Mouse (Mus musculus): ENCODE measurements around the gene Il21r. TPM values are rescaled to one million over a fixed set of nuclear protein-coding genes. Genes with fewer than 3 reads are reported as not detected.

The Il21r gene
- polyA plus RNA-seq, 1 experiment: 0.64 TPM

DNA sequence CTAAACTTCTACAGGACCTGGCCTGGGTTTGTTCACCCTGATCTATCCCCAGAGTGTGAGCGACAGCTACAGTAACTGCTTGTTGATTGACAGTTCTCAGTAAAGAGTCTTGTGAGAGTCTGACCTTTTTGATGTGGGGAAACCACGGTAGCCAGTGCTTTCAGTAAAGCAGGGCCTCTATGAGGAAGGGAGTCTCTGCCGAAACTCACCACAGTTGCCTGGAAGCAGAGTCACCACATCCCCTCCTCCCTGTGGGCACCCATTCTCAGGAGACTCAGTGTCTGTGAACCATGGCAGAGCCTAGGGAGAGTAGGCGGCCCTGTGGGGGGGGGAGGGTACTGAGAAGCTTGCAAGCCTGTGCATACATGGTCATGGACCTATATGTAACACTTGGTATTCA is 14.5 kb upstream of the Il21r start:
- TF ChIP-seq POLR2A (IDR thresholded peaks at IDR 0.05; ENCODE audit: borderline replicate concordance, extremely low read depth, insufficient read depth, insufficient read length, poor library complexity, severe bottlenecking) (no peak), CTCF (IDR thresholded peaks at IDR 0.05; ENCODE audit: borderline replicate concordance, extremely low read depth, insufficient read depth, insufficient read length) (no peak)
- DNase-seq (ENCODE audit: low read depth): no peak

- no peak for DNase-seq (ENCODE audit: low read depth)
- no peak for TF ChIP-seq CTCF (IDR thresholded peaks at IDR 0.05; ENCODE audit: borderline replicate concordance, extremely low read depth, insufficient read depth, insufficient read length)
- no peak for TF ChIP-seq POLR2A (IDR thresholded peaks at IDR 0.05; ENCODE audit: borderline replicate concordance, extremely low read depth, insufficient read depth, insufficient read length, poor library complexity, severe bottlenecking)
Measured at GRCm38 (mm10) chr7:125589896-125590295, 13.3 kb upstream of the Il21r start.

- DNase-seq (ENCODE audit: low read depth): no peak
- no peak for TF ChIP-seq CTCF (IDR thresholded peaks at IDR 0.05; ENCODE audit: borderline replicate concordance, extremely low read depth, insufficient read depth, insufficient read length)
Measured at GRCm38 (mm10) chr7:125593831-125594230, 9.4 kb upstream of the Il21r start.

DNA sequence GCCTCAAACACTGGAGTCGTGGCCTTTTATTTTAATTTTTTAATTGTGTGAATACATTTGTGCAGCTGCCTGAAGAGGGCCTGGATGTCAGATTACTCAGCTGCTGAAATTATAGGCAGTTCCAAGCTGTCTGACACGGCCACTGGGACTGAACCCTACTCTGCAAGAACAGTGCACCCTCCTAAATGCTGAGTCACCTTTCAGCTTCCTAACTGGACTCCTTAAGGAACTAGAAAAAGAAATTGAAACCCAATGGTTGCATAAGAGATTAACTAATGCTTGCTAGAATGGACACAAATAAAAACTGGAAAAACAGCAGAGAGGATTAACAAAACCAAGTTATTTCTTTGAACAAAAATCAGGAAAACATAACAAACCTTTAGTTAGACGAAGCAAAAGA is 6.8 kb upstream of the Il21r start:
- DNase-seq (ENCODE audit: low read depth): no peak
- TF ChIP-seq POLR2A (IDR thresholded peaks at IDR 0.05; ENCODE audit: borderline replicate concordance, extremely low read depth, insufficient read depth, insufficient read length, poor library complexity, severe bottlenecking): no peak
- no peak for TF ChIP-seq CTCF (IDR thresholded peaks at IDR 0.05; ENCODE audit: borderline replicate concordance, extremely low read depth, insufficient read depth, insufficient read length)

- DNase-seq (ENCODE audit: low read depth): no peak
- TF ChIP-seq POLR2A (IDR thresholded peaks at IDR 0.05; ENCODE audit: borderline replicate concordance, extremely low read depth, insufficient read depth, insufficient read length, poor library complexity, severe bottlenecking): no peak
- no peak for TF ChIP-seq CTCF (IDR thresholded peaks at IDR 0.05; ENCODE audit: borderline replicate concordance, extremely low read depth, insufficient read depth, insufficient read length)
Measured at GRCm38 (mm10) chr7:125597083-125597482, 6.1 kb upstream of the Il21r start.

GRCm38 (mm10) chr7:125597516-125598347 is 5.5 kb upstream of the Il21r start:
- DNase-seq (ENCODE audit: low read depth): no peak
- TF ChIP-seq POLR2A (IDR thresholded peaks at IDR 0.05; ENCODE audit: borderline replicate concordance, extremely low read depth, insufficient read depth, insufficient read length, poor library complexity, severe bottlenecking): no peak
- TF ChIP-seq CTCF (IDR thresholded peaks at IDR 0.05; ENCODE audit: borderline replicate concordance, extremely low read depth, insufficient read depth, insufficient read length): no peak

DNA sequence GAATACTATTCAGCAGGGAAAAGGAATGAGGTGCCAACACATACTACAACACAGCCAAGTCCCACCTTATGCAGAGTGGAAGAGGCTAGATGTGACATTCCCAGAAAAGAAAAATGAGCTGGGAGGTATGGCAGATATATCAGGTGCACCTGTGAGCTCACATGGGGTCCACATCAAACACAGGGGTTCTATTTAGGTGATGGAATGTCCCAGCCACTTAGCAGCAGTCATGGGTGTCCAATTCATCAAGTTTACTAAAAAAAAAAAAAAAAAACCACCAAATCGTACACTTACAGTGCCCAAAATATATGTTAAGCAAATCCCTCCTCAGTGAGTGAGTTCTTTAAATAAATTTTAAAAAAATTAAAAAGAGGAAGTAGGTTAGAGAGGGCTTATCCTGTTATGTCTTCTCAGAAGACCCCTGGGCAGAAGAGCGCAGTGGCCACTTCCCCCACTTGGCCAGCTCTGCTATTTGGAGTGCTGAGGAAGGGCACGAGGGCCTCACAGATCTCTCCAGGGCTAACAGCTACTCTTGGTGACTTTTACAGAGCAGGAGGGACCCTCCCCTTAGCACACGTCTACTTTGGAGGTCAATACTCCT is 3.8 kb upstream of the Il21r start:
- no peak for DNase-seq (ENCODE audit: low read depth)
- TF ChIP-seq CTCF (IDR thresholded peaks at IDR 0.05; ENCODE audit: borderline replicate concordance, extremely low read depth, insufficient read depth, insufficient read length): no peak
- TF ChIP-seq POLR2A (IDR thresholded peaks at IDR 0.05; ENCODE audit: borderline replicate concordance, extremely low read depth, insufficient read depth, insufficient read length, poor library complexity, severe bottlenecking): no peak

- DNase-seq (ENCODE audit: low read depth): no peak
- no peak for TF ChIP-seq POLR2A (IDR thresholded peaks at IDR 0.05; ENCODE audit: borderline replicate concordance, extremely low read depth, insufficient read depth, insufficient read length, poor library complexity, severe bottlenecking)
- no peak for TF ChIP-seq CTCF (IDR thresholded peaks at IDR 0.05; ENCODE audit: borderline replicate concordance, extremely low read depth, insufficient read depth, insufficient read length)
Measured at GRCm38 (mm10) chr7:125600136-125600535, 3.1 kb upstream of the Il21r start.

DNA sequence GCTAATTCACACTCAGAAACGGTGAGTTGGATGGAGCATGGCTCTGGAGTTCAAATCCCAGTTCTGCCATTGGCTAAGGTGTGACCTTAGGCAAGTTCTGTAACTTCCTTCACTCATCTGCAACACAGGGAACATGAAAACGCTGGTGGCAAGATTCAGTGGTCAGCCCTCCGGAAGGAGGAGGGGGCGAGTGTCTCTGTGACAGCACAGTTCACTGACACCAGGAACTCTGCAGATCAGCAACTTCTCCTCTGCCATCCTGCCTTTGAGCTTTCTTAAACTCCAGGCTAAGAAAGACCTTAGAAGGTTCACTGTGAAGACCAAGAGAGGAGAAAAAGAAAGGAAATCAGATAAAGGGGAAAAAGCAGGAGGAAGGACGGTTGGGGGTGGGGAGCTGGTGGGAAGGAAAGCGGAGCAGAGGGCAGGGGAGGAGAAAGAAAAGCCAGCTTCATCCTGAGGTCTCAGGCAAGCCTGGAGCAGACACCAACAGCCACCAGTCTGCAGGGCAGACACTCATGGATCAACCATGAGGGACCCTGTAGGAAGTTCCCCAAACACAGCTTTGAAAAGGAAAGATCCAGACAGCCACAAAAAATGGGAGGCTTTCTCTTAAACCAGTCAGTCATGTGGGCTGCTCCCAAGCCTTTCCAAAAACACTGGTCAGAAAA is 2.5 kb upstream of the Il21r start:
- TF ChIP-seq POLR2A (IDR thresholded peaks at IDR 0.05; ENCODE audit: borderline replicate concordance, extremely low read depth, insufficient read depth, insufficient read length, poor library complexity, severe bottlenecking) (no peak), CTCF (IDR thresholded peaks at IDR 0.05; ENCODE audit: borderline replicate concordance, extremely low read depth, insufficient read depth, insufficient read length) (no peak)
- DNase-seq (ENCODE audit: low read depth): no peak

GRCm38 (mm10) chr7:125601280-125601670 is 2.0 kb upstream of the Il21r start:
- DNase-seq (ENCODE audit: low read depth): no peak
- TF ChIP-seq POLR2A (IDR thresholded peaks at IDR 0.05; ENCODE audit: borderline replicate concordance, extremely low read depth, insufficient read depth, insufficient read length, poor library complexity, severe bottlenecking) (no peak), CTCF (IDR thresholded peaks at IDR 0.05; ENCODE audit: borderline replicate concordance, extremely low read depth, insufficient read depth, insufficient read length) (no peak)

GRCm38 (mm10) chr7:125601821-125602448 is 1.3 kb upstream of the Il21r start:
- no peak for DNase-seq (ENCODE audit: low read depth)
- TF ChIP-seq CTCF (IDR thresholded peaks at IDR 0.05; ENCODE audit: borderline replicate concordance, extremely low read depth, insufficient read depth, insufficient read length) (no peak), POLR2A (IDR thresholded peaks at IDR 0.05; ENCODE audit: borderline replicate concordance, extremely low read depth, insufficient read depth, insufficient read length, poor library complexity, severe bottlenecking) (no peak)

Measured in brain, embryonic 14.5 days (tissue).